Mouse (Mus musculus) stomach, postnatal 0 days (tissue): ENCODE results near the gene Wdr70.

ENCODE experiments used
- CTCF ChIP-seq: IDR thresholded peaks from 2 replicates; pipeline ENCODE4 v1.5.1; 2016; ENCODE audit warnings: antibody characterized with exemption, low read depth, mild to moderate bottlenecking, moderate library complexity
- EP300 ChIP-seq: optimal IDR thresholded peaks from 2 replicates; pipeline ENCODE3; 2016; ENCODE audit warnings: antibody characterized with exemption

- TF ChIP-seq CTCF (no peak), EP300 (no peak)
Observed at GRCm38 (mm10) chr15:8082139-8082538, 16.9 kb downstream of the Wdr70 start.
